Mouse (Mus musculus): ENCODE measurements around the gene Zfand3. TPM values are rescaled to one million over a fixed set of nuclear protein-coding genes. Genes with fewer than 3 reads are reported as not detected.

Zfand3 gene
- polyA plus RNA-seq, 1 experiment: 105 TPM

Other genes with a start within 250 kb of the Zfand3 start
- gene Mdga1, start 34.6 kb upstream of the Zfand3 start, polyA plus RNA-seq (2012; ENCODE audit: insufficient read depth, insufficient read length, missing spikeins): not detected in 2 replicates